Mouse (Mus musculus): ENCODE results near the gene Shc4. TPM values are rescaled to one million over a fixed set of nuclear protein-coding genes. Genes with fewer than 3 reads are reported as not detected.

Gene Shc4
- total and polyA plus RNA-seq, 3 experiments, result 0.14 to 1.0 (median 0.83) TPM

DNA sequence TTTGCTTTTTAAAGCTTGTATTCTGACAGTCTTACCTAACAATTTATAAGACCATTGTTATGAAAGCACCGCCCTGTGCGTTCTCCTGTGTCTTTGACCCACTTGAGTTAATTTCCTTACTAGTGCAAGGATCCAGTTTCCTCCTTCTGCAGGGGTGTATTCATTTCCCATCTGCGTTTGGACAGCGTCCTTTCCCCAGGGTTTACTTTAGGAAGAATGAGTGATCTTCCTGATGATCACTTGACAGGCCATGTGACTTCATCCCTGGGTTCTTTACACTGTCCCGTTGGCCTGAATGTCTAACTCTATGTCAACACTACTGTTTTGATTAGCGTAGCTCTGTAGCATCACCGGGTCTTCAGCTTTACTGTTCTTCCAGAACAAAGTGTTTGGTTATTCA, 86.6 kb downstream of the Shc4 start:
- Histone ChIP-seq H3K9me3 (replicated peaks) (no peaks in the 10 kb centered on the region), H3K36me3 (replicated peaks) (no peaks in the 10 kb centered on the region), H3K4me1 (ENCODE audit: insufficient read depth, low read depth, low read length) (peaks cover 32% of the 10 kb centered on the region), H3K4me3 (ENCODE audit: low read depth, low read length) (no peak overlapping the region), H3K27me3 (ENCODE audit: insufficient read depth, low read length) (peaks cover 6% of the 10 kb centered on the region; the same call in 1 of the 2 replicates)
- no peak for ATAC-seq (ENCODE audit: extremely low read depth, insufficient number of reproducible peaks, low FRiP score, poor library complexity, severe bottlenecking)
- DNase-seq (ENCODE audit: low spot score), result no peak
- TF ChIP-seq POLR2AphosphoS5 (IDR thresholded peaks at IDR 0.05; ENCODE audit: insufficient replicate concordance, low read depth, low read length) (no peak), TAL1 (conservative IDR thresholded peaks at IDR 0.05; ENCODE audit: low read depth, low read length) (no peak), GATA2 (IDR thresholded peaks at IDR 0.05; ENCODE audit: borderline replicate concordance, low read depth, low read length) (no peak), CTCF (IDR thresholded peaks at IDR 0.05; ENCODE audit: low read depth, low read length) (no peak), GATA1 (IDR thresholded peaks at IDR 0.05; ENCODE audit: borderline replicate concordance, low read length) (no peak)

DNA sequence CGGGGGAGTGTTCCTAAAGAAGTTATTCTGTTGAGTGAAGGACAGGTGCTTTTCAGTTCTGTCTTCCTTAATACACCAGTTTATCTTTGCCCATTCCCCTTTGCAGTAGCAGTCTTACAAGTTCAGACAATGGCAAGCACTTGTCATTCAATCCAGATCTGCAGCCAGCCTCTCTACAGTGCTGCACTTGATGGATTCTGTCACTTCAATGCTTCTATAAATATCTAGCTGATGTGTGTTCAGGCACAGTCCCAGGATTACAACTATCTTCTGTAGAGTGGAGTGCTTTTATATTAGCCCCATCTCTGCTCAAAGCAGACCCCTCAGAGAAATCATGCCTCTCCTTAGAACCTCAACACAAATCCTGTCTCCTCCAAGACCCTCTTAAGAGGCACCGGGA, 93.9 kb downstream of the Shc4 start:
- peaks cover 3% of the 10 kb centered on the region; the same call in 1 of the 2 replicates for H3K27me3 ChIP-seq (ENCODE audit: insufficient read depth, low read length)
- H3K4me1 ChIP-seq (ENCODE audit: insufficient read depth, low read depth, low read length), result peaks cover 10% of the 10 kb centered on the region
- no peaks in the 10 kb centered on the region for H3K9me3 ChIP-seq (replicated peaks)
- no peaks in the 10 kb centered on the region for H3K36me3 ChIP-seq (replicated peaks)
- DNase-seq (ENCODE audit: low spot score), result no peak
- TF ChIP-seq GATA2 (IDR thresholded peaks at IDR 0.05; ENCODE audit: borderline replicate concordance, low read depth, low read length) (no peak), POLR2AphosphoS5 (IDR thresholded peaks at IDR 0.05; ENCODE audit: insufficient replicate concordance, low read depth, low read length) (no peak), CTCF (IDR thresholded peaks at IDR 0.05; ENCODE audit: low read depth, low read length) (no peak), GATA1 (IDR thresholded peaks at IDR 0.05; ENCODE audit: borderline replicate concordance, low read length) (no peak), TAL1 (conservative IDR thresholded peaks at IDR 0.05; ENCODE audit: low read depth, low read length) (no peak)
- no peak overlapping the region for H3K4me3 ChIP-seq (ENCODE audit: low read depth, low read length)
- no peak for ATAC-seq (ENCODE audit: extremely low read depth, insufficient number of reproducible peaks, low FRiP score, poor library complexity, severe bottlenecking)

DNA sequence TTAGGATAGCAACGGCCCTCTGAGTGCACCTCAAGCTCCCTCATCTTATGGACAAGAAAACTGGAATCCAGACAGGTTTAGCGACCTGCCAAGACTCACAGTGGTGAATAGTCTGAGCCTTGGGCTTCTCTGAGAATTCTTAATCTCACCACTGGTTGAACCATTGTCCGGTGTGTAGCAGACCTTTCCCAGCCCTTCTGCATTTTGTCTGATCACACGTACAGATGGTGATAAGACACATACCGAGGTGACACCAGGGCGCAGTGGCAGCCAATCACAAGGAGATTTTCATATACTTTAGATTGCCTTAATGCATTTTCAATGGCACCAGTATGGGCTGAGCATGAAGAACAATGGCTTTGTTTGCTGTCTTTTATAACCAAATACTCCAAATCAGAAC, 95.5 kb downstream of the Shc4 start:
- ATAC-seq (ENCODE audit: extremely low read depth, insufficient number of reproducible peaks, low FRiP score, poor library complexity, severe bottlenecking) (no peak), DNase-seq (ENCODE audit: low spot score) (no peak)
- peaks cover 3% of the 10 kb centered on the region; the same call in 1 of the 2 replicates for H3K27me3 ChIP-seq (ENCODE audit: insufficient read depth, low read length)
- no peaks in the 10 kb centered on the region for H3K9me3 ChIP-seq (replicated peaks)
- H3K4me1 ChIP-seq (ENCODE audit: insufficient read depth, low read depth, low read length), result peaks cover 12% of the 10 kb centered on the region
- no peak for TF ChIP-seq GATA2 (IDR thresholded peaks at IDR 0.05; ENCODE audit: borderline replicate concordance, low read depth, low read length)
- no peak for TF ChIP-seq TAL1 (conservative IDR thresholded peaks at IDR 0.05; ENCODE audit: low read depth, low read length)
- no peak for TF ChIP-seq CTCF (IDR thresholded peaks at IDR 0.05; ENCODE audit: low read depth, low read length)
- H3K36me3 ChIP-seq (replicated peaks), result no peaks in the 10 kb centered on the region
- H3K4me3 ChIP-seq (ENCODE audit: low read depth, low read length), result no peak overlapping the region

DNA sequence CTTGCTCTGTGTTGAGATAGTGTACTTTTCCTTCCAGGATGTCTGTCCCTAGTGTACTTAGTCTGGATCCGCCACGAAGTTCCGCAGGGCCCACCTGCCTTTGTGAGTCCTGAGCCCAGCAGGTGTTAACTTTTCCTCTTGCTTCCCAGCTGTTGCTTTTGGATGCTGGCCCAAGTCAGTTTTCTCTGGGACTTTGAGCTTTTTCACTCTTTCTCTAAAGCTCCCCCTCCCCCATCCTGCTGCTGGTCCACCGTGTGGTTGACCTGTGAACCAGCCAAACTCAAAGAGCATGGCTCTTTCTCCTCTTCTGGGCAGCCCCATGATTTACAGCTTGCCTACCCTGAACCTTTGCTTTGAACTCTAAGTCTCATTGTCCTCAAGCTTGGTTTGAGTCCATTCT, 97.4 kb downstream of the Shc4 start:
- Histone ChIP-seq H3K4me3 (ENCODE audit: low read depth, low read length) (no peak overlapping the region), H3K9me3 (replicated peaks) (no peaks in the 10 kb centered on the region), H3K4me1 (ENCODE audit: insufficient read depth, low read depth, low read length) (peaks cover 27% of the 10 kb centered on the region), H3K36me3 (replicated peaks) (peaks cover 14% of the 10 kb centered on the region), H3K27me3 (ENCODE audit: insufficient read depth, low read length) (peaks cover 3% of the 10 kb centered on the region; the same call in 1 of the 2 replicates)
- ATAC-seq (ENCODE audit: extremely low read depth, insufficient number of reproducible peaks, low FRiP score, poor library complexity, severe bottlenecking) (no peak), DNase-seq (ENCODE audit: low spot score) (no peak)
- TF ChIP-seq POLR2AphosphoS5 (IDR thresholded peaks at IDR 0.05; ENCODE audit: insufficient replicate concordance, low read depth, low read length), result no peak
- no peak for TF ChIP-seq TAL1 (conservative IDR thresholded peaks at IDR 0.05; ENCODE audit: low read depth, low read length)
- TF ChIP-seq GATA2 (IDR thresholded peaks at IDR 0.05; ENCODE audit: borderline replicate concordance, low read depth, low read length), result no peak
- no peak for TF ChIP-seq GATA1 (IDR thresholded peaks at IDR 0.05; ENCODE audit: borderline replicate concordance, low read length)
- no peak for TF ChIP-seq CTCF (IDR thresholded peaks at IDR 0.05; ENCODE audit: low read depth, low read length)

DNA sequence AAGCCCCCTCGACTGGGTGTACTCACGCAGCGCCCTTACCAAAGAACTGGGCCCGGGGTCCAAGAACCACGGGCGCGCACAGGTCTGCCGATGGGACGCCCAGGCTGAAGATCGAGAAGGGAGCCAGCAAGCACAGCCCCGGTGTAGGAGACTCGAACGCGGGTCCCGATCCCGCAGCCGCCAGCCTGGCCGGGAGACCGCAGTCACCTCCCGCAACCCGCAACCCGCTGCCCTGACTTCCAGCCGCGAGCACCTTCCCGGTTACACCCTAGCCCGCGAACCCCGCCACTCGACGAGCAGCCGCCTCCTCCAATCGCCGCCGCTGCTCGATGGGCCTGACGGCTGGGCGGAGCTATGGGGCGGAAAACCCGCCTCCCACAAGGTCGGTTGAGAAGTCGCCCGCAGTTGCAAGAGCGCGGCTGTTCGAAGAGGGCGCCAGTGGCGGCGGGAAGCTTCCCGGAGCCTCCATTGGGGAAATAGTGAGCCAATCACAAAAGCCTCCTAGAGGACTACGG, 99.1 kb downstream of the Shc4 start, which contains the start of gene Cep152:
Cep152 (minus strand) TSS at position 277 of the 515 bp plus-strand sequence.
- Histone ChIP-seq H3K9me3 (replicated peaks) (no peaks in the 10 kb centered on the region), H3K27me3 (ENCODE audit: insufficient read depth, low read length) (peaks cover 3% of the 10 kb centered on the region; the same call in 1 of the 2 replicates), H3K4me3 (ENCODE audit: low read depth, low read length) (peak within 1 kb of the TSS; percentile 88), H3K36me3 (replicated peaks) (peaks cover 29% of the 10 kb centered on the region), H3K4me1 (ENCODE audit: insufficient read depth, low read depth, low read length) (peaks cover 27% of the 10 kb centered on the region)
- TF ChIP-seq POLR2AphosphoS5 (IDR thresholded peaks at IDR 0.05; ENCODE audit: insufficient replicate concordance, low read depth, low read length) (no peak), CTCF (IDR thresholded peaks at IDR 0.05; ENCODE audit: low read depth, low read length) (no peak), GATA2 (IDR thresholded peaks at IDR 0.05; ENCODE audit: borderline replicate concordance, low read depth, low read length) (no peak), GATA1 (IDR thresholded peaks at IDR 0.05; ENCODE audit: borderline replicate concordance, low read length) (no peak), TAL1 (conservative IDR thresholded peaks at IDR 0.05; ENCODE audit: low read depth, low read length) (no peak)
- peak; percentile 83 for DNase-seq (ENCODE audit: low spot score)
- peak; percentile 97 for ATAC-seq (ENCODE audit: extremely low read depth, insufficient number of reproducible peaks, low FRiP score, poor library complexity, severe bottlenecking)

DNA sequence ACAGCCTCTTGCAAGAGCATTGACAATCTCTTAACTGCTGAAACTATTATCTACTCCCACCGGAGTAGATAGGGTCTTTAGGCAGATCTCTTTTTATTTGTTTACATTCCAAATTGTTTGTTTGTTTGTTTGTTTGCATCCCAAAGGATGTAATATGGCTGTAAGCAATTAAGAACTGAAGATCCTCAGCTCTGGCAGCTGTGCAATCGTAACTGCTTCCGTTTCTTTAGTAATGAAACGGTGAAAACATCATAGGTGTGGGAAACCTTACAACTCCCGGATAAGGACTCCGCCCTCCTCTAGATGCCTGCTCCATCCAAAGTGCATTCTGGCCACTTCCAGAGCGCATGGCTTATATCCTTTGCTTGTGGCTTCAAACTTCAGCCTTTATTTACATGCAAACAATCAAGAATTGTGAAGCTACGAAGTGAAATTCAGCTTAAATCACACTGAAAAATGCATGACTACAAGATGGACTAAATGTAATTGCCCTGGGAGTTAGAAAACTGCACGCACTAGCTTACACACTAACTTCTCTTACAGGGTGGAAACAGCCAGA, 99.7 kb downstream of the Shc4 start:
- peak overlapping the region; percentile 88 for H3K4me3 ChIP-seq (ENCODE audit: low read depth, low read length)
- peaks cover 36% of the 10 kb centered on the region for H3K36me3 ChIP-seq (replicated peaks)
- peaks cover 27% of the 10 kb centered on the region for H3K4me1 ChIP-seq (ENCODE audit: insufficient read depth, low read depth, low read length)
- ATAC-seq (ENCODE audit: extremely low read depth, insufficient number of reproducible peaks, low FRiP score, poor library complexity, severe bottlenecking) (no peak), DNase-seq (ENCODE audit: low spot score) (no peak)
- H3K27me3 ChIP-seq (ENCODE audit: insufficient read depth, low read length), result peaks cover 3% of the 10 kb centered on the region; the same call in 1 of the 2 replicates
- H3K9me3 ChIP-seq (replicated peaks), result no peaks in the 10 kb centered on the region
- TF ChIP-seq POLR2AphosphoS5 (IDR thresholded peaks at IDR 0.05; ENCODE audit: insufficient replicate concordance, low read depth, low read length), result no peak
- no peak for TF ChIP-seq GATA1 (IDR thresholded peaks at IDR 0.05; ENCODE audit: borderline replicate concordance, low read length)
- TF ChIP-seq CTCF (IDR thresholded peaks at IDR 0.05; ENCODE audit: low read depth, low read length), result no peak
- no peak for TF ChIP-seq GATA2 (IDR thresholded peaks at IDR 0.05; ENCODE audit: borderline replicate concordance, low read depth, low read length)
- TF ChIP-seq TAL1 (conservative IDR thresholded peaks at IDR 0.05; ENCODE audit: low read depth, low read length), result no peak
